Mouse (Mus musculus): ENCODE measurements around the gene Ap1b1. TPM values are rescaled to one million over a fixed set of nuclear protein-coding genes. Genes with fewer than 3 reads are reported as not detected.

Ap1b1 gene
- polyA plus RNA-seq, 1 experiment from 2014 or later: 47.2 TPM

DNA sequence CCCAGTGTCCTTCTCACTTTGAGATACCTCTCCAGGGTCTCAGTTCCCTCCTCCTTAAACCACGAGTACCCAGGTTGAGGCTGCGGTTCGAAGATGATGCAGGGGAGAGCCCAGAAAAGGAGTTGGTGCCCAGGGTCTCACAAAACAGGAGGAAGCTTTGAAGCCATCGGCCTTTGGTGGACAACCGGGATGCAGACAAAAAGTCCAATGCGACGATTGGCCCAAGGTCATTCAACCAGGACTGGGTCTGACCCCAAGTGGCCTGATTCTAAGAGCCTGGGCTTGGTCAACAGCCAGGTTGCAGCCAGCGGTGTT lies 70.9 kb downstream of the Ap1b1 start:
- Histone ChIP-seq H3K4me2 (peak overlapping the region; percentile 94), H3K9ac (peak overlapping the region; percentile 75), H3K4me1 (peaks cover 45% of the 10 kb centered on the region), H3K9me3 (no peaks in the 10 kb centered on the region), H3K4me3 (peak overlapping the region; percentile 55), H3K36me3 (peaks cover 6% of the 10 kb centered on the region; the same call in 1 of the 2 replicates), H3K27ac (no peak overlapping the region), H3K27me3 (peaks cover 77% of the 10 kb centered on the region)
- WGBS: 16% methylated on average over 8 of the region's 8 CpGs
- ATAC-seq (ENCODE audit: insufficient number of reproducible peaks, insufficient read depth, low FRiP score, low TSS enrichment, low read depth): no peak

DNA sequence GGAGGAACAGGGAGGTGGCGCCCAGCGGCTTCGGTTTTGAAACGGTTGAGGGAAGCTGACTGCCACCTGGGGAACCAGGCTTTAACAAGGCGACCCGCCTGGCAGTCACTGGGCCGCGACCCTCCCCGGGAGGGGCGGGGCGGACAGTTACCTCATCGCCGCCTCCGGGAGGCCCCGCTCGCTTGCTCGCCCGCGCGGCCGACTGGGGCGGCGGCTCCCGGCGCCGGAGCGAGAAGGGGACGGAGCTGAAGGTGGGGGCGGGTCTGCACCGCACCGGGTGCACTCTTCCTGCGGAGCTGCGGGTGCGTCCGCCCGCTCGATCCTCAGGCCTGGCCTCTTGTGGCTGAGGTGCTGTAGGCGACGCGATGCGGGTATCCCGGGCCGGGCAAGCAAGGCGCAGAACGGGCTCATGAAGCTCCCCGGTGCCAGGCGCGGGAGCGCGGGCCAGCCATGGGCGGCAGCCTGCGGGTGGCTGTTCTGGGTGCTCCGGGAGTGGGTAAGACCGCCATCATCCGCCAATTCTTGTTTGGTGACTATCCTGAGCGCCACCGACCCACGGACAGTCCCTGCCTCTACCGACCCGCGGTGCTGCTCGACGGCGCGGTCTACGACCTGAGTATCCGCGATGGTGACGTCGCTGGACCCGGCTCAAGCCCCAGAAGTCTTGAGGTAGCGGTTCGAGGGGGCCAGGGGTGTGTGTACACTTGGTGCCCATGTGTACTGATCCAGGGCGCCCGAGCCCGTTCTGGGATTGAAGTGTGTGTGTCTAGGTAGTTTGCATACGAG lies 71.4 kb downstream of the Ap1b1 start, which contains the start of gene Rasl10a:
Rasl10a (plus strand) TSS at position 273 of the 786 bp plus-strand sequence.
- ATAC-seq (ENCODE audit: insufficient number of reproducible peaks, insufficient read depth, low FRiP score, low TSS enrichment, low read depth): no peak
- peak within 1 kb of the TSS; percentile 94 for H3K4me2 ChIP-seq
- no peaks in the 10 kb centered on the region for H3K9me3 ChIP-seq
- peak within 1 kb of the TSS; percentile 75 for H3K9ac ChIP-seq
- peaks cover 83% of the 10 kb centered on the region for H3K27me3 ChIP-seq
- WGBS: 2% methylated on average over 77 of the region's 77 CpGs
- H3K36me3 ChIP-seq: peaks cover 6% of the 10 kb centered on the region; the same call in 1 of the 2 replicates
- H3K27ac ChIP-seq: no peak within 1 kb of the TSS
- peaks cover 49% of the 10 kb centered on the region for H3K4me1 ChIP-seq
- H3K4me3 ChIP-seq: peak within 1 kb of the TSS; percentile 55

DNA sequence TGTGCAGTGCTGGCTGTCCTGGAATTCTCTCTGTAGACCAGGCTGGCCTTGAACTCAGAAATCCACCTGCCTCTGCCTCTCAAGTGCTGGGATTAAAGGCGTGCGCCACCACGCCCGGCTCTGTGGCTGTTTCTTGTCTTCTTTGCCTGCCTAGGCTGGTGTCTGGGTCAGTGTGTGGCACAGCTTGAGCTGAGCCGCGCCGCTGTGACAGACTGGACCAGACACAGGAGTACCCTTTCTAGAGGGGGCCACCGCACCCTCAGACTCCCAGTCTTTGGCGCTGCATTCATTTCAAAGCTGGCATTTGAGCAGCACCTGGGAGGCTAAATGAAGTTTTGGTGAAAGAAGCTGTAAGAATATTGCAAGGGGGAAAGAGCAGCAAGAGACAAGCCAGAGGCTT lies 72.2 kb downstream of the Ap1b1 start:
- H3K9me3 ChIP-seq: no peaks in the 10 kb centered on the region
- WGBS: 30% methylated on average over 9 of the region's 9 CpGs
- no peak overlapping the region for H3K27ac ChIP-seq
- H3K27me3 ChIP-seq: peaks cover 90% of the 10 kb centered on the region
- peak overlapping the region; percentile 94; the same call in 1 of the 2 replicates for H3K4me2 ChIP-seq
- H3K9ac ChIP-seq: no peak overlapping the region
- no peak overlapping the region for H3K4me3 ChIP-seq
- H3K4me1 ChIP-seq: peaks cover 57% of the 10 kb centered on the region
- H3K36me3 ChIP-seq: peaks cover 6% of the 10 kb centered on the region; the same call in 1 of the 2 replicates
- no peak for ATAC-seq (ENCODE audit: insufficient number of reproducible peaks, insufficient read depth, low FRiP score, low TSS enrichment, low read depth)

DNA sequence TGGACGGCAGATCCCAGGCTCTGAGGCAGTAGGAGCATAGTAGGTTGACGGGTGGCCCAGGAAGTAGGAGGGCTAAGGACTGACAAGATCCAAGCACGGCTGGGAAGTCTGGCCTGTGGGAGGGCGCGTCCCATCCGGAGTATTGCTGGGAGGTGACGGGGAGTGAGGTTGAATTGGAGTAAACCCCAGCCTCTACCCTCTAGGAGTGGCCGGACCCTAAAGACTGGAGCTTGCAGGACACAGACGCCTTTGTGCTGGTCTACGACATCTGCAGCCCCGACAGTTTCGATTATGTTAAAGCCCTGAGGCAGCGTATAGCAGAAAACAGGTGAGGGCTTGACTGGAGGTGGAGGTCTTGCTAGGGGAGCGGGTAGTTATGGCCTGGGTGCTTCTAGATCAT lies 72.6 kb downstream of the Ap1b1 start:
- Histone ChIP-seq H3K9me3 (no peaks in the 10 kb centered on the region), H3K4me2 (peak overlapping the region; percentile 20; the same call in 1 of the 2 replicates), H3K4me3 (peak overlapping the region; percentile 14; the same call in 1 of the 2 replicates), H3K27me3 (peaks cover 95% of the 10 kb centered on the region), H3K4me1 (peaks cover 61% of the 10 kb centered on the region), H3K27ac (no peak overlapping the region), H3K36me3 (peaks cover 6% of the 10 kb centered on the region; the same call in 1 of the 2 replicates), H3K9ac (no peak overlapping the region)
- ATAC-seq (ENCODE audit: insufficient number of reproducible peaks, insufficient read depth, low FRiP score, low TSS enrichment, low read depth): no peak
- 10% methylated on average over 14 of the region's 14 CpGs for WGBS

DNA sequence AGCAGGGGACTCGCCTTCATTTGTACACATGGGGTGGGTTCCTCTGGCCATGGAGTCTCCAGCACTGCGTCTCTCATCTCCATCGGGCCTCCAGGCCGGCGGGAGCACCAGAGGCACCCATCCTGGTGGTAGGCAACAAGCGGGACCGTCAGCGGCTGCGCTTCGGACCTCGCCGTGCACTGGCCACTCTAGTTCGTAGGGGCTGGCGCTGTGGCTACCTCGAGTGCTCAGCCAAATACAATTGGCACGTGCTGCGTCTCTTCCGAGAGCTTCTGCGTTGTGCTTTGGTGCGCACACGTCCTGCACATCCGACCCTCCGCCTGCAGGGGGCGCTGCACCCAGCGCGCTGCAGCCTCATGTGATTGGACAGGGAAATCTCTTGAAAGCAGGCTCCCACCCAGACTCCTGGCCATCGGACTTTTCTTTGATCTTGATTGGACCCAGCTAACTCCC lies 73.1 kb downstream of the Ap1b1 start:
- ATAC-seq (ENCODE audit: insufficient number of reproducible peaks, insufficient read depth, low FRiP score, low TSS enrichment, low read depth): no peak
- no peaks in the 10 kb centered on the region for H3K9me3 ChIP-seq
- peak overlapping the region; percentile 14; the same call in 1 of the 2 replicates for H3K4me3 ChIP-seq
- peaks cover 6% of the 10 kb centered on the region; the same call in 1 of the 2 replicates for H3K36me3 ChIP-seq
- 10% methylated on average over 27 of the region's 27 CpGs for WGBS
- H3K4me2 ChIP-seq: peak overlapping the region; percentile 20; the same call in 1 of the 2 replicates
- peaks cover 100% of the 10 kb centered on the region for H3K27me3 ChIP-seq
- H3K4me1 ChIP-seq: peaks cover 66% of the 10 kb centered on the region
- no peak overlapping the region for H3K9ac ChIP-seq
- no peak overlapping the region for H3K27ac ChIP-seq

DNA sequence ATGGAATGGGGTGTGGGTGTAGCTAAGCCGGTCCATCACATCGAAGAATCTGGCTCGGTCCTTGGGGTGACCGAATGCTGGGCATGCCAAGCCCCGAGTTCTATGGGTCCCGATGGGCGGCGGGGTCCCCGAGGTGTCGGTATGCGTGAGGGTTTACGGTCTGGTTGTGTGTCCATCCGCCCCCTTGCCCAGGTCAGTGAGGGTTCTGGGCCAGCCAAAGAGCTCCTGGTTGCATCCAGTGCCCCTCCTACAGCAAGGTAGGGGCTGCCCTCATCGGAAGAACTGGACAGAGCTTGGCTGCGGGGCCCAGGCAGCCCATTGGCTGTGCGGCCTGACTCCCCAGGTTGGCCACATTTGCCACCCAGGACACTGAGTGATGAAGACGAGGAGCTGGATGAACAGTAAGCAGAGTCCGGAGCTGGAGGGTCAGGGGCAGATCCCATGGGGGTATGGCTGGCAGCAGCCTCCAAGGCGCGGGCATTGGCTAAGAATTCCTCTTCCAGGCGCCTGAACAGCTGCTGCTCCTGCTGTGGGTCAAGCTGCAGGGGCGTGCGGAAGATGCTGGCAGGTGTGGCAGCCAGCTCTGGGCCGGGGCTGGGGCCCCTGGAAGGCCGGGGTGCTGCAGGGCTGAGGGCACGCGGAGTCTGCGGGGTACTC lies 74.3 kb downstream of the Ap1b1 start:
- Histone ChIP-seq H3K27me3 (peaks cover 89% of the 10 kb centered on the region), H3K4me3 (peak overlapping the region; percentile 42), H3K4me2 (peak overlapping the region; percentile 95), H3K4me1 (peaks cover 69% of the 10 kb centered on the region), H3K36me3 (peaks cover 6% of the 10 kb centered on the region; the same call in 1 of the 2 replicates), H3K9me3 (no peaks in the 10 kb centered on the region), H3K9ac (peak overlapping the region; percentile 71; the same call in 1 of the 2 replicates), H3K27ac (no peak overlapping the region)
- WGBS: 54% methylated on average over 28 of the region's 28 CpGs
- no peak for ATAC-seq (ENCODE audit: insufficient number of reproducible peaks, insufficient read depth, low FRiP score, low TSS enrichment, low read depth)

DNA sequence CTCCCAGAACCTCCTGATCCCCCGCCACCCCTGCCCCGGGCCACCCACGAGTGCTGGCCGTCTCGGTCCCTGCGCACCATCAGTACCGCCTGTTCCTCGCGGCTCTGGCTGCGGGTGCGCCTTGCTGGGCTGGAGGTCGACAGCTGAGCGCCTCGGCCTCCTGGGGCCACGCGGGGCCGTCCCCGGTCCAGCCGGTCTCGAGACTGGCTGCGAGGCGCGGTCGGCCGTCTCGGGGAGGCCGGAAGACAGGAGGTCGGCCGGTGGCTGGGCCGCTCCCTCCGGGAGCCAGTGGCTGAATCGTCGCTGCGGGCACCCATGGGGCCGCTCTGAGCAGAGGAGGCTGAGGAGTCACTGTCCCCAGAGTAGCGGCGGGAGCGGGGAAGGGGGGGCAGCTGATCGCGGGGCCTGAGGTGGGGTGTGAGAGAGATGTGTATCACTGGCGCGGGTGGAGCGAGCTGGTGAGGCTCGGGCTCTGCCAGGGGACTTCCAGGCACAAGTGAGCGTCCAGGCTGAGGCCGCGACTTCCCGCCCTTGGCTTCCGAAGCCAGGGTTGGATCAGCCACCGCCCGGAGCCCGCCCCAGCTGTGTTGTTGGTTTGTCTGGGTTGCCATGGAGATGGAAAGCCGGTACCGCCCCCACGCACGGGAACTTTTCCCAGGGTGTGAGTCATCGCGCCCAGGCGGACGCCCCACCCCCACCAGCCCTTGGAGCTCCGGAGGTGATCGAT lies 75.0 kb downstream of the Ap1b1 start:
- peak overlapping the region; percentile 95 for H3K4me2 ChIP-seq
- peak overlapping the region; percentile 42 for H3K4me3 ChIP-seq
- peaks cover 82% of the 10 kb centered on the region for H3K27me3 ChIP-seq
- no peaks in the 10 kb centered on the region for H3K9me3 ChIP-seq
- H3K9ac ChIP-seq: peak overlapping the region; percentile 71
- peaks cover 67% of the 10 kb centered on the region for H3K4me1 ChIP-seq
- WGBS: 2% methylated on average over 62 of the region's 62 CpGs
- peaks cover 6% of the 10 kb centered on the region; the same call in 1 of the 2 replicates for H3K36me3 ChIP-seq
- no peak overlapping the region for H3K27ac ChIP-seq
- peak; percentile 9; the same call in 1 of the 2 replicates for ATAC-seq (ENCODE audit: insufficient number of reproducible peaks, insufficient read depth, low FRiP score, low TSS enrichment, low read depth)

DNA sequence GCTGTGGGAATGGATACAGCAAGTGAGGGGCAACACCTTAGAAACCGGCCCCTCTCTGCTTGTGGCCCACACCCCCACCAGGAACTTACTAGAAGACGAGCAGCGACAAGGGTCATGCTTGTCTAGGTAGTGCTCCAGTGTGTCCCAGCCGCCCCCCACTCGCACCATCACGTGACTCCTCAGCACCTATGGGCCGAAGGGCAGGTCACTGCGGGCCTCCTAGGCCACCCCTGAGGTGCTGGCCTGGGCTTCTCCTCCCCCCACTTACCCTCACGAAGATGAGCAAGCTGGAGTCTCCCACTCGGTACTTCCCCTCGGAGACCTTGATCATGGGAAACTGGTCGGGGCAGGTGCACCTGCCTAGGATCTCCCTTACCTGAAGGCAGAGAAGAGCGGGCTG lies 75.7 kb downstream of the Ap1b1 start:
- Histone ChIP-seq H3K4me1 (peaks cover 66% of the 10 kb centered on the region), H3K4me2 (peak overlapping the region; percentile 95), H3K36me3 (peaks cover 6% of the 10 kb centered on the region; the same call in 1 of the 2 replicates), H3K4me3 (peak overlapping the region; percentile 42), H3K27ac (no peak overlapping the region), H3K9ac (peak overlapping the region; percentile 71), H3K27me3 (peaks cover 75% of the 10 kb centered on the region), H3K9me3 (no peaks in the 10 kb centered on the region)
- 16% methylated on average over 13 of the region's 13 CpGs for WGBS
- ATAC-seq (ENCODE audit: insufficient number of reproducible peaks, insufficient read depth, low FRiP score, low TSS enrichment, low read depth): no peak

DNA sequence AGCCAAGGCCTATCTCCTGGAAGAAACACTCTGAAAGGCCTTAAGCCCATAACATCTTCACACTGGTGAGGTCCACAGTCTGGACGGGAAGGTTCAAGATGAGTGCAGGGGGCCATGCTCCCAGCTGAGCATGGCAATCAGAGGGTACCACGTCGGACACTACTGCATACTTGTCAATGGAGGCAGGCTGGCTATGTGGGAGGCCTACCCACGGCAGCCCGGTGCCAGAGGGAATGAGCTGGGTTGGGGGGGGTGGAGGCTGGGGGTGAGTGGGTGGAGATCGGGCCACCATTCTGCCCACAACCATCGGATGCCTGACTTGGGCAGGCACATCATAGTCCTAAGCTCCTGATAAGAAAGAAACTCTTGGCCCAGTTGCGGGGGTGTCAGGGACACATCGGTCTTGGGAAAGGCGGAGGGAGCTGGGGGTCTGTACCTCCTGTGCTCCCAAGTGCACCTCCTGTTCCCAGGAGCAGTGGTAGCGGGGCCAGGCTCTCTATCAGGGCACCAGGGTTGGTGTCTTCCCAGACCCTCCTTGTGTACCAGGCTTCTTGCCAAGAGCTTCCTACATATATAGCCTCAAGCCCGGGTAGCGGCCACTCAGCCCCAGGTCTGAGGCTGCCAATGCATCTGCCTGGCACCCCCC lies 76.4 kb downstream of the Ap1b1 start:
- Histone ChIP-seq H3K27me3 (peaks cover 68% of the 10 kb centered on the region), H3K4me1 (peaks cover 60% of the 10 kb centered on the region), H3K9ac (no peak overlapping the region), H3K36me3 (peaks cover 8% of the 10 kb centered on the region), H3K4me2 (peak overlapping the region; percentile 95), H3K9me3 (no peaks in the 10 kb centered on the region), H3K4me3 (peak overlapping the region; percentile 42; the same call in 1 of the 2 replicates), H3K27ac (no peak overlapping the region)
- WGBS: 62% methylated on average over 13 of the region's 13 CpGs
- ATAC-seq (ENCODE audit: insufficient number of reproducible peaks, insufficient read depth, low FRiP score, low TSS enrichment, low read depth): no peak

DNA sequence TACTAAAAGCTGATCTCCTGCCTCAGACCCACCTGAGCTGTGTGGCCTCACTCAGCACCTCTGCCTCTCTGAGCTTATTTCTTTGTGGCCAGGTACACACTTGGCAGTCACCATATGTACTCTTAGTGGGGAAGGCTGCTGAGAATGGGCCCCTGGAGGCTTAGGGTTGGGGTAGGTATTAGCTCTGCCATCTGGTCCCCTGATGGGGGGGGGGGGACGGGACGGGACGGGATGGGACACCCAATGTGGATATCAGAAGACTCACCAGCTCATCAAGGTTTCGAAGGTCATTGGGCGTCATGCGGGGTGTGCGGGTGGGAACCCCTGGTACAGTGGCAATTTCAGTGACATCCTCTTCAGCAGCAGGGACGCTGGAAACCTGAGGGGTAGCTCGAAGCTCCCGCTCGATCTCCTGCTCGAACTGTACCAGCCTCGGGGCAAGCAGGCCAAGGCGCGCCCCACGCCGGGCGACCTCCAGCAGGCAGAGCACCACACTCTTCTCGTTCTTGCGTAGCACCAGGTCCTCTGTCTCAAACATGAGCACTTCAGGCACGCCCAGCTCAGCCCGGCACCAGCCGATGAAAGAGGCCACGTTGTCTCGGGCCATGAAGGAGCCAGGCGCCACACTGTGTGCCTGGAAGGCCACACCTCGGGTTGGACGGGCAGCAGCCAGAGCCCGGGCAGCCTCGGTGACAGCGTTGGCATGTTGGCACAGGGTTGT lies 77.1 kb downstream of the Ap1b1 start:
- H3K27me3 ChIP-seq: peaks cover 61% of the 10 kb centered on the region
- H3K9me3 ChIP-seq: no peaks in the 10 kb centered on the region
- peak overlapping the region; percentile 76 for H3K4me3 ChIP-seq
- no peak overlapping the region for H3K27ac ChIP-seq
- H3K36me3 ChIP-seq: peaks cover 16% of the 10 kb centered on the region
- ATAC-seq (ENCODE audit: insufficient number of reproducible peaks, insufficient read depth, low FRiP score, low TSS enrichment, low read depth): no peak
- H3K4me2 ChIP-seq: peak overlapping the region; percentile 95
- H3K9ac ChIP-seq: peak overlapping the region; percentile 86
- H3K4me1 ChIP-seq: peaks cover 55% of the 10 kb centered on the region
- 48% methylated on average over 31 of the region's 31 CpGs for WGBS

Measured in embryonic facial prominence, embryonic 13.5 days (tissue).